Mouse (Mus musculus) T-helper 2 cell (primary cell): ENCODE results near the gene Ap5z1.

Experiments
- in situ Hi-C: fragments of 300-600 bp; cut with MboI, MseI; formaldehyde crosslinking; loops from one replicate; pipeline ENCODE4 v1.15.1; 2025; ENCODE audit warnings: high pct_unique_total_duplicates

Gene Ap5z1

GRCm38 (mm10) chr5:142468375-142468774 lies 4.6 kb downstream of the Ap5z1 start:
- in situ Hi-C loops = no loop called here

GRCm38 (mm10) chr5:142469796-142470195 lies 6.1 kb downstream of the Ap5z1 start:
- in situ Hi-C loops = no loop called here

GRCm38 (mm10) chr5:142473696-142474095 lies 10.0 kb downstream of the Ap5z1 start:
- in situ Hi-C loops = no loop called here

- in situ Hi-C loops = no loop called here
Observed at GRCm38 (mm10) chr5:142475669-142476068, 11.9 kb downstream of the Ap5z1 start.

- in situ Hi-C loops = no loop called here
Observed at GRCm38 (mm10) chr5:142477346-142477745, 13.6 kb downstream of the Ap5z1 start.

- in situ Hi-C loops = no loop called here
Observed at GRCm38 (mm10) chr5:142477866-142478615, 14.3 kb downstream of the Ap5z1 start.

GRCm38 (mm10) chr5:142478829-142479435 lies 15.2 kb downstream of the Ap5z1 start:
- in situ Hi-C loops = no loop called here

- in situ Hi-C loops = loop anchor here (5.0 kb wide), 3 partner anchors 65 to 350 kb away; no protein-coding TSS in a partner anchor
Observed at GRCm38 (mm10) chr5:142482512-142482911, 18.8 kb downstream of the Ap5z1 start.

- in situ Hi-C loops = loop anchor here (5.0 kb wide), 3 partner anchors 64 to 351 kb away; no protein-coding TSS in a partner anchor
Observed at GRCm38 (mm10) chr5:142483581-142483980, 19.8 kb downstream of the Ap5z1 start.

- in situ Hi-C loops = no loop called here
Observed at GRCm38 (mm10) chr5:142486654-142487053, 22.9 kb downstream of the Ap5z1 start.

- in situ Hi-C loops = no loop called here
Observed at GRCm38 (mm10) chr5:142489955-142490707, 26.4 kb downstream of the Ap5z1 start.

- in situ Hi-C loops = no loop called here
Observed at GRCm38 (mm10) chr5:142493307-142493706, 29.6 kb downstream of the Ap5z1 start.

GRCm38 (mm10) chr5:142495321-142496096 lies 31.8 kb downstream of the Ap5z1 start:
- in situ Hi-C loops = no loop called here

- in situ Hi-C loops = no loop called here
Observed at GRCm38 (mm10) chr5:142498964-142499363, 35.2 kb downstream of the Ap5z1 start.

GRCm38 (mm10) chr5:142500918-142501317 lies 37.2 kb downstream of the Ap5z1 start:
- in situ Hi-C loops = no loop called here

- in situ Hi-C loops = no loop called here
Observed at GRCm38 (mm10) chr5:142502414-142502813, 38.7 kb downstream of the Ap5z1 start.

- in situ Hi-C loops = no loop called here
Observed at GRCm38 (mm10) chr5:142504175-142504574, 40.4 kb downstream of the Ap5z1 start.

GRCm38 (mm10) chr5:142505695-142506423 lies 42.1 kb downstream of the Ap5z1 start:
- in situ Hi-C loops = loop anchor here (5.0 kb wide), 1 partner anchor 41 kb away; no protein-coding TSS in a partner anchor

- in situ Hi-C loops = loop anchor here (5.0 kb wide), 1 partner anchor 38 kb away; no protein-coding TSS in a partner anchor
Observed at GRCm38 (mm10) chr5:142509141-142510060, 45.7 kb downstream of the Ap5z1 start.

- in situ Hi-C loops = no loop called here
Observed at GRCm38 (mm10) chr5:142510061-142510414, 46.3 kb downstream of the Ap5z1 start.
